27 mouse cellular contexts compared by ENCODE assay signal in genomic region chr5:124253555-124253954, GRCm38 (mm10). TPM values are rescaled to one million over a fixed set of nuclear protein-coding genes. Genes with fewer than 3 reads are reported as not detected.
DNase-seq lines count a peak whose midpoint lies in the region; ATAC-seq and TF ChIP-seq lines count a peak whose summit lies in the region.
"Had no signal": no experiment of that assay in that cellular context is flagged by ENCODE, and none has a peak within 500 bp of the region (broad histone marks: within the 10 kb centered on the region; RNA-seq: fewer than 3 reads in every experiment).

No protein-coding gene starts in this region.

- no peak overlapping the region for H3K4me3 ChIP-seq in heart, embryonic 11.5 days (ENCODE audit: low read depth, low read length)
- H3K4me3 ChIP-seq in layer of hippocampus, adult 2 months: no peak overlapping the region
- H3K4me3 ChIP-seq in midbrain, embryonic 11.5 days (ENCODE audit: low read depth, low read length): no peak overlapping the region
- H3K4me3 ChIP-seq in midbrain, embryonic 16.5 days (ENCODE audit: low read depth, low read length): no peak overlapping the region
- no peak overlapping the region for H3K4me3 ChIP-seq in olfactory bulb, adult 2 months (ENCODE audit: insufficient read depth, low read depth, low read length)
- H3K4me3 ChIP-seq: embryonic facial prominence, embryonic 13.5 days; embryonic facial prominence, embryonic 15.5 days; forebrain, embryonic 13.5 days; forebrain, embryonic 15.5 days had no signal

- H3K4me1 ChIP-seq in heart, embryonic 11.5 days (ENCODE audit: control insufficient read depth, insufficient read depth, low read length): peaks cover 10% of the 10 kb centered on the region
- peaks cover 11% of the 10 kb centered on the region; the same call in 1 of the 2 replicates for H3K4me1 ChIP-seq in midbrain, embryonic 11.5 days (ENCODE audit: control insufficient read depth, insufficient read depth, low read length)
- peaks cover 11% of the 10 kb centered on the region; the same call in 1 of the 2 replicates for H3K4me1 ChIP-seq in midbrain, embryonic 16.5 days (ENCODE audit: control insufficient read depth, insufficient read depth, low read length)
- H3K4me1 ChIP-seq in olfactory bulb, adult 2 months (ENCODE audit: control insufficient read depth, insufficient read depth, low read length): peaks cover 18% of the 10 kb centered on the region

- TF ChIP-seq CTCF in layer of hippocampus, adult 2 months (conservative IDR thresholded peaks at IDR 0.05): no peak
- TF ChIP-seq CTCF in olfactory bulb, adult 2 months (IDR thresholded peaks at IDR 0.05; ENCODE audit: insufficient read depth, low read depth, low read length): no peak

- 85% methylated on average over 8 of the region's 8 CpGs for WGBS in heart, embryonic 11.5 days (ENCODE audit: insufficient replicate concordance)
- WGBS in midbrain, embryonic 11.5 days: 85% methylated on average over 8 of the region's 8 CpGs
- WGBS in midbrain, embryonic 16.5 days: 87% methylated on average over 8 of the region's 8 CpGs
- WGBS in olfactory bulb, adult 2 months: 50% methylated on average over 8 of the region's 8 CpGs

- no peaks in the 10 kb centered on the region for H3K9me3 ChIP-seq in heart, embryonic 11.5 days (replicated peaks; ENCODE audit: control insufficient read depth, low read length)
- H3K9me3 ChIP-seq in midbrain, embryonic 11.5 days (ENCODE audit: control insufficient read depth, low read length): no peaks in the 10 kb centered on the region
- no peaks in the 10 kb centered on the region for H3K9me3 ChIP-seq in midbrain, embryonic 16.5 days (replicated peaks; ENCODE audit: control insufficient read depth, low read length, poor library complexity, severe bottlenecking)
- H3K9me3 ChIP-seq: embryonic facial prominence, embryonic 13.5 days; embryonic facial prominence, embryonic 15.5 days; forebrain, embryonic 13.5 days; forebrain, embryonic 15.5 days had no signal

- H3K9ac ChIP-seq in heart, embryonic 11.5 days (ENCODE audit: low read depth, low read length): no peak overlapping the region
- H3K9ac ChIP-seq in midbrain, embryonic 11.5 days (ENCODE audit: low read length): no peak overlapping the region
- H3K9ac ChIP-seq in midbrain, embryonic 16.5 days (ENCODE audit: low read depth, low read length): no peak overlapping the region
- H3K9ac ChIP-seq: embryonic facial prominence, embryonic 13.5 days; embryonic facial prominence, embryonic 15.5 days; forebrain, embryonic 13.5 days; forebrain, embryonic 15.5 days had no signal

- ATAC-seq in heart, embryonic 11.5 days (replicated peaks; ENCODE audit: insufficient number of reproducible peaks, low FRiP score, low TSS enrichment): no peak
- ATAC-seq in midbrain, embryonic 11.5 days (ENCODE audit: low FRiP score): no peak
- no peak for ATAC-seq in midbrain, embryonic 16.5 days
- ATAC-seq: activated CD4-positive, CD25-positive, alpha-beta regulatory T cell, adult 4 months; CD4-positive, CD25-positive, alpha-beta regulatory T cell, adult 4 months; forebrain, embryonic 13.5 days; forebrain, embryonic 15.5 days; Patski had no signal

- peaks cover 18% of the 10 kb centered on the region for H3K36me3 ChIP-seq in heart, embryonic 11.5 days (ENCODE audit: control insufficient read depth, insufficient read depth, low read length)
- peaks cover 8% of the 10 kb centered on the region for H3K36me3 ChIP-seq in midbrain, embryonic 11.5 days (ENCODE audit: control insufficient read depth, insufficient read depth, low read length)
- H3K36me3 ChIP-seq in midbrain, embryonic 16.5 days (ENCODE audit: control insufficient read depth, insufficient read depth, low read length): peaks cover 19% of the 10 kb centered on the region

- no peak for TF ChIP-seq POLR2A in olfactory bulb, adult 2 months (IDR thresholded peaks at IDR 0.05; ENCODE audit: insufficient read depth, low read depth, low read length)

- peak; percentile 87 for DNase-seq in heart, adult 11 months
- DNase-seq in layer of hippocampus, adult 2 months (ENCODE audit: low spot score in 2 of 2): no peak
- no peak for DNase-seq in layer of hippocampus, adult 9-10 months (ENCODE audit: low spot score)
- DNase-seq in midbrain, embryonic 11.5 days (ENCODE audit: low spot score, missing footprints): peak; percentile 67
- DNase-seq in right cerebral cortex, postnatal 14 days: no peak
- DNase-seq: adrenal gland, adult 8-10 months; adrenal gland, postnatal 14 days; adrenal gland, postnatal 36 days; B cell, adult 2 months; cerebellum, adult 11 months; cerebellum, adult 18-20 months; cerebellum, adult 8-10 months; cerebellum, adult 9-11 months; cerebellum, postnatal 14 days; cerebellum, postnatal 36 days; embryo, embryonic 11 days had no signal

- H3K27me3 ChIP-seq in heart, embryonic 11.5 days (ENCODE audit: control insufficient read depth, insufficient read depth, low read length): no peaks in the 10 kb centered on the region
- H3K27me3 ChIP-seq in midbrain, embryonic 11.5 days (ENCODE audit: control insufficient read depth, insufficient read depth, low read length): no peaks in the 10 kb centered on the region
- no peaks in the 10 kb centered on the region for H3K27me3 ChIP-seq in midbrain, embryonic 16.5 days (ENCODE audit: control insufficient read depth, insufficient read depth, low read depth, low read length)
- H3K27me3 ChIP-seq: CH12.LX; embryonic facial prominence, embryonic 13.5 days; embryonic facial prominence, embryonic 15.5 days; forebrain, embryonic 13.5 days; forebrain, embryonic 15.5 days; Patski had no signal

- H3K27ac ChIP-seq in heart, embryonic 11.5 days (ENCODE audit: low read depth, low read length): no peak overlapping the region
- peak overlapping the region; percentile 55; the same call in 1 of the 2 replicates for H3K27ac ChIP-seq in layer of hippocampus, adult 2 months
- H3K27ac ChIP-seq in midbrain, embryonic 11.5 days (ENCODE audit: low read depth, low read length): no peak overlapping the region
- no peak overlapping the region for H3K27ac ChIP-seq in midbrain, embryonic 16.5 days (ENCODE audit: low read length)
- H3K27ac ChIP-seq in olfactory bulb, adult 2 months (ENCODE audit: insufficient read depth, low read depth, low read length): peak overlapping the region; percentile 70; the same call in 1 of the 2 replicates
- H3K27ac ChIP-seq: embryonic facial prominence, embryonic 13.5 days; embryonic facial prominence, embryonic 15.5 days; forebrain, embryonic 13.5 days; forebrain, embryonic 15.5 days had no signal

- no peak overlapping the region for H3K4me2 ChIP-seq in heart, embryonic 11.5 days
- no peak overlapping the region for H3K4me2 ChIP-seq in midbrain, embryonic 11.5 days
- H3K4me2 ChIP-seq in midbrain, embryonic 16.5 days (ENCODE audit: low read length): no peak overlapping the region
- H3K4me2 ChIP-seq: embryonic facial prominence, embryonic 13.5 days; embryonic facial prominence, embryonic 15.5 days; forebrain, embryonic 13.5 days; forebrain, embryonic 15.5 days had no signal

RNA-seq across cellular contexts. Expression of gene Pitpnm2, which starts 4.0 kb away (rescaled TPM):
- polyA plus RNA-seq in heart, embryonic 11.5 days (2014; fragmentation: Nextera tagmentation; extraction: Ambion mirVana): 7.0 and 7.8 TPM in 2 replicates
- total RNA-seq in layer of hippocampus, adult 2 months (2021): 100 to 1,000 TPM; 379 to 394 TPM
- 4.6 and 5.0 TPM in 2 replicates for polyA plus RNA-seq in midbrain, embryonic 11.5 days (2014; fragmentation: Nextera tagmentation; extraction: Ambion mirVana)
- 9.6 and 10.9 TPM in 2 replicates for polyA plus RNA-seq in midbrain, embryonic 16.5 days (2015; fragmentation: Nextera tagmentation; extraction: Ambion mirVana)
- 145 TPM in 1 of 2 replicates, not detected in the other for polyA plus RNA-seq in olfactory bulb, adult 2 months (2012; ENCODE audit: insufficient read depth, insufficient read length, low replicate concordance, missing spikeins)

Comparison
In these comparisons a context has a peak if more than half of its experiments do, and no peak if none do; other contexts are left out.
1. DNase-seq: peak in heart, adult 11 months (single experiment) and midbrain, embryonic 11.5 days (single experiment); none in layer of hippocampus, adult 2 months (0 of 2), layer of hippocampus, adult 9-10 months (single experiment) and right cerebral cortex, postnatal 14 days (single experiment).
2. H3K27ac ChIP-seq: peak in layer of hippocampus, adult 2 months (single experiment) and olfactory bulb, adult 2 months (single experiment); none in heart, embryonic 11.5 days (single experiment), midbrain, embryonic 11.5 days (single experiment) and midbrain, embryonic 16.5 days (single experiment).